Mouse (Mus musculus) CH12.LX (cell line): Measurements from ENCODE around the gene Notch3.

Experiments
- CHD1 ChIP-seq: IDR thresholded peaks from 2 replicates; pipeline ENCODE4 v1.6.1; 2012; ENCODE audit warnings: low read depth, low read length, improper control_type of control experiment, inconsistent platforms
- CHD2 ChIP-seq: IDR thresholded peaks from 2 replicates; pipeline ENCODE4 v1.6.1; 2011; ENCODE audit warnings: low read length, improper control_type of control experiment
- CTCF ChIP-seq, 2 experiments: IDR thresholded peaks in 1 of 2; conservative IDR thresholded peaks in 1 of 2; 2 replicates each; pipeline ENCODE4 v1.5.1; 2011 to 2012; ENCODE audit warnings: low read depth in 2 of 2, low read length in 2 of 2, improper control_type of control experiment in 1 of 2, inconsistent platforms in 1 of 2, mild to moderate bottlenecking in 1 of 2, moderate library complexity in 1 of 2
- EP300 ChIP-seq: IDR thresholded peaks from 2 replicates; pipeline ENCODE4 v1.6.1; 2011; ENCODE audit warnings: low read length, improper control_type of control experiment
- GABPA ChIP-seq: IDR thresholded peaks from 2 replicates; pipeline ENCODE4 v1.6.1; 2012; ENCODE audit warnings: low read depth, low read length, improper control_type of control experiment, inconsistent platforms; ENCODE audit not compliant: insufficient replicate concordance
- MAFK ChIP-seq: IDR thresholded peaks from 2 replicates; pipeline ENCODE4 v1.6.1; 2011; ENCODE audit warnings: low read length, improper control_type of control experiment; ENCODE audit not compliant: insufficient replicate concordance
- POLR2A ChIP-seq: IDR thresholded peaks from 2 replicates; pipeline ENCODE4 v1.6.1; 2011; ENCODE audit warnings: low read depth, mild to moderate bottlenecking, improper control_type of control experiment, low read length
- POLR2AphosphoS2 ChIP-seq: IDR thresholded peaks from 2 replicates; pipeline ENCODE4 v1.6.1; 2011; ENCODE audit warnings: low read depth, low read length, improper control_type of control experiment
- RCOR1 ChIP-seq: conservative IDR thresholded peaks from 2 replicates; pipeline ENCODE4 v1.6.1; 2012; ENCODE audit warnings: low read depth, mild to moderate bottlenecking, inconsistent platforms, low read length, improper control_type of control experiment
- TBP ChIP-seq: conservative IDR thresholded peaks from 2 replicates; pipeline ENCODE4 v1.6.1; 2011; ENCODE audit warnings: low read depth, low read length, improper control_type of control experiment
- USF1 ChIP-seq: IDR thresholded peaks from 2 replicates; pipeline ENCODE4 v1.6.1; 2014; ENCODE audit warnings: low read depth, mild to moderate bottlenecking, inconsistent platforms, low read length, improper control_type of control experiment

- no peak for TF ChIP-seq CTCF (conservative IDR thresholded peaks at IDR 0.05 in 1 of 2, IDR thresholded peaks at IDR 0.05 in 1 of 2; ENCODE audit: low read depth in 2 of 2, low read length in 2 of 2)
- TF ChIP-seq MAFK, result no peak
- TF ChIP-seq CHD2, result no peak
- TF ChIP-seq TBP, result no peak
- TF ChIP-seq POLR2AphosphoS2, result no peak
- TF ChIP-seq POLR2A, result no peak
- TF ChIP-seq GABPA, result no peak
- TF ChIP-seq EP300, result no peak
- no peak for TF ChIP-seq CHD1
- no peak for TF ChIP-seq USF1
- no peak for TF ChIP-seq RCOR1
Measured at GRCm38 (mm10) chr17:32109201-32109940, 57.3 kb downstream of the Notch3 start.
